Mouse (Mus musculus): ENCODE measurements around the gene Zfp740. TPM values are rescaled to one million over a fixed set of nuclear protein-coding genes. Genes with fewer than 3 reads are reported as not detected.

Gene Zfp740
- polyA plus RNA-seq, 1 experiment, result 45.8 TPM

DNA sequence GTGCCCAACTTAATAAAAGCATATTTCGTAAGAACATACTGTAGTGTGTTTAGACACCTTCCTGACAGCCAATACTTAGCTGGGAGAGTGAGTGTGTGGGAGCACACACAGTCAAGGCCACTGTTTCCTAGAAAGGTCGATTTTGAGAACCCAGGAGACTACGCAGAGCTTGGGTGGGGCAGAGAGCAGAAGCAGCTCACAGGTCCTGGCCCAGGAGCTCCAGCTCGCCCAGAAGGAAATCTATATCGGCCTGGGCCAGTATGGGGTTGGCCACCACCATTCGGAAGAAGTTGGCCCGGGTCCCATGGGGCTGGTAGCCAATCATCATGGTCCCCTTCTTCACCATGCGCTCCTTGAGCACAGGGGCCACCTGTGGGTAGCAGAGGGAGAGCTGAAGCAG is 25.6 kb upstream of the Zfp740 start:
- no peaks in the 10 kb centered on the region for H3K79me3 ChIP-seq (ENCODE audit: low read depth)
- no peaks in the 10 kb centered on the region for H3K27me3 ChIP-seq (ENCODE audit: control insufficient read depth, insufficient read depth, insufficient read length)
- TF ChIP-seq FOSL1 (IDR thresholded peaks at IDR 0.05; ENCODE audit: insufficient read depth, low read length, poor library complexity, severe bottlenecking) (no peak), CEBPB (IDR thresholded peaks at IDR 0.05; ENCODE audit: low read depth) (no peak), MYOG (IDR thresholded peaks at IDR 0.05; ENCODE audit: control insufficient read depth, extremely low read depth, insufficient read length) (no peak), MAX (IDR thresholded peaks at IDR 0.05) (no peak), CTCF (IDR thresholded peaks at IDR 0.05; ENCODE audit: control insufficient read depth, insufficient read depth, insufficient read length) (no peak), USF1 (IDR thresholded peaks at IDR 0.05; ENCODE audit: low read depth) (no peak), MYOD1 (IDR thresholded peaks at IDR 0.05; ENCODE audit: control insufficient read depth, insufficient read length, low read depth) (no peak)
- no peak overlapping the region for H3ac ChIP-seq (ENCODE audit: control insufficient read depth, insufficient read length, low read depth)
- H3K79me2 ChIP-seq (ENCODE audit: control insufficient read depth, insufficient read depth), result no peaks in the 10 kb centered on the region
- no peaks in the 10 kb centered on the region for H3K36me3 ChIP-seq (ENCODE audit: control insufficient read depth, insufficient read depth)
- H3K4me3 ChIP-seq (ENCODE audit: insufficient read depth, poor library complexity, severe bottlenecking), result no peak overlapping the region

DNA sequence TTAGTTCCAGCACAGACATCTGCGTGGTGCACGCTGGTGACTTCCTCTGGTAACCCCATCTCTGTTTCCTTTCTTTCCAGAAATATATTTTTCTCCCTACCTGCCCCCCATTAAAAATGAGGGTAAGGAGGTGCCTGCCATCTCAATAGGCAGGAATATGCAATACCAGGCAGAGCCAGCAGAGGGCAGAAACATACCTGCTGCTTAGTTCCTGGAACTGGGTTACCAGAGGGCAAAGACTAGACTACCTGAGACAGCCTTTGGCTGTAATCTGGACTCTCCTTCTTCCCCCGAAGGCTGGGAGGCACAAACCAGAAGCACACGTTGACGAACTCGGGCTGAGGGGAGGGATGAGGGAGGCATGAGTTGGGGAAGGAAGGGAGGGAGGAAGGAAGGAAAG is 24.8 kb upstream of the Zfp740 start:
- no peaks in the 10 kb centered on the region for H3K36me3 ChIP-seq (ENCODE audit: control insufficient read depth, insufficient read depth)
- TF ChIP-seq MAX (IDR thresholded peaks at IDR 0.05) (no peak), FOSL1 (IDR thresholded peaks at IDR 0.05; ENCODE audit: insufficient read depth, low read length, poor library complexity, severe bottlenecking) (no peak), CTCF (IDR thresholded peaks at IDR 0.05; ENCODE audit: control insufficient read depth, insufficient read depth, insufficient read length) (peak; percentile 69), MYOG (IDR thresholded peaks at IDR 0.05; ENCODE audit: control insufficient read depth, extremely low read depth, insufficient read length) (no peak), MYOD1 (IDR thresholded peaks at IDR 0.05; ENCODE audit: control insufficient read depth, insufficient read length, low read depth) (no peak), CEBPB (IDR thresholded peaks at IDR 0.05; ENCODE audit: low read depth) (no peak)
- no peaks in the 10 kb centered on the region for H3K27me3 ChIP-seq (ENCODE audit: control insufficient read depth, insufficient read depth, insufficient read length)
- no peaks in the 10 kb centered on the region for H3K79me3 ChIP-seq (ENCODE audit: low read depth)
- H3K79me2 ChIP-seq (ENCODE audit: control insufficient read depth, insufficient read depth), result no peaks in the 10 kb centered on the region
- no peak overlapping the region for H3K4me3 ChIP-seq (ENCODE audit: insufficient read depth, poor library complexity, severe bottlenecking)
- H3ac ChIP-seq (ENCODE audit: control insufficient read depth, insufficient read length, low read depth), result no peak overlapping the region

DNA sequence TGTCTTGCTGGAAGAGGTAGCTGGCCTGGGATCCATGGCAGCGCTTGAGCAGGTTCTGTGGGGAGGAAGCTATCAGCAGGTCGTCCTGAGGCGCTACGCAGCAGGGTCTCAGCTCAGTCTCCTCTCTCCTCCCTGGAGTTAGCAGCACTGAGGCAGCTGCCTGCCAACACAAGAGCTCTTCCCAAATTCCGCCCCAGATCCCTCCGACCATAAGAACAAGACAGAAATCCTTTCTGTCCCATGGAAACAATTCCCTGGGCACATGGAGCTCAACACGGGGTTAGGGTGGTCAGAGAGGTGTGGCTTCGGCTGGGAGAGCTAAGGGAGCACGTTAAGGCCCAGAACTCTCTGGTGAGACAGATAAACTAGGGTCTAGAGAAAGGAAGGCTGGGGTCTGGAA is 23.9 kb upstream of the Zfp740 start:
- no peaks in the 10 kb centered on the region for H3K79me2 ChIP-seq (ENCODE audit: control insufficient read depth, insufficient read depth)
- H3ac ChIP-seq (ENCODE audit: control insufficient read depth, insufficient read length, low read depth), result no peak overlapping the region
- H3K4me3 ChIP-seq (ENCODE audit: insufficient read depth, poor library complexity, severe bottlenecking), result no peak overlapping the region
- H3K79me3 ChIP-seq (ENCODE audit: low read depth), result no peaks in the 10 kb centered on the region
- TF ChIP-seq MYOD1 (IDR thresholded peaks at IDR 0.05; ENCODE audit: control insufficient read depth, insufficient read length, low read depth), result no peak
- no peak for TF ChIP-seq FOSL1 (IDR thresholded peaks at IDR 0.05; ENCODE audit: insufficient read depth, low read length, poor library complexity, severe bottlenecking)
- TF ChIP-seq MYOG (IDR thresholded peaks at IDR 0.05; ENCODE audit: control insufficient read depth, extremely low read depth, insufficient read length), result no peak
- TF ChIP-seq CEBPB (IDR thresholded peaks at IDR 0.05; ENCODE audit: low read depth), result no peak
- no peak for TF ChIP-seq USF1 (IDR thresholded peaks at IDR 0.05; ENCODE audit: low read depth)
- TF ChIP-seq MAX (IDR thresholded peaks at IDR 0.05), result no peak
- no peak for TF ChIP-seq CTCF (IDR thresholded peaks at IDR 0.05; ENCODE audit: control insufficient read depth, insufficient read depth, insufficient read length)
- H3K36me3 ChIP-seq (ENCODE audit: control insufficient read depth, insufficient read depth), result no peaks in the 10 kb centered on the region
- no peaks in the 10 kb centered on the region for H3K27me3 ChIP-seq (ENCODE audit: control insufficient read depth, insufficient read depth, insufficient read length)

DNA sequence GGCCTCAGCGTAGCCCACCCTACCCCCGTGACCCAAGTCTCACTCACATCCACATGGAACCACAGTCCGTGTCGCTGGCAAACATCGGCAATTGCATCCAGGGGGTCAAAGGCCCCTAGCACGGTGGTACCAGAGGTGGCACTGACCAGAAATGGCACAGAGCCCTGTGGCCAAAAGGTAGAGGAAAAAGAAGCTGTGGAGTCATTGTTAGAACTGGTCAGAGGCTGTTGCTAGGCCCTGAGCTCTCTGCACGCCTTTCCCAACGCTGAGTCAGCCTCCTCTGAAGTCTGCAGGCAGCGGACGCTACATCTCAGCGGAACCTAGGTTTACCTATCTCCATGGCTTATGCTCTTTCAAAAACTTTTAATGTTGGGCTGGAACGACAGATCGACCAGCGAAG is 23.1 kb upstream of the Zfp740 start:
- Histone ChIP-seq H3K79me2 (ENCODE audit: control insufficient read depth, insufficient read depth) (no peaks in the 10 kb centered on the region), H3K27me3 (ENCODE audit: control insufficient read depth, insufficient read depth, insufficient read length) (no peaks in the 10 kb centered on the region), H3K36me3 (ENCODE audit: control insufficient read depth, insufficient read depth) (no peaks in the 10 kb centered on the region), H3K79me3 (ENCODE audit: low read depth) (no peaks in the 10 kb centered on the region), H3ac (ENCODE audit: control insufficient read depth, insufficient read length, low read depth) (no peak overlapping the region), H3K4me3 (ENCODE audit: insufficient read depth, poor library complexity, severe bottlenecking) (no peak overlapping the region)
- TF ChIP-seq CTCF (IDR thresholded peaks at IDR 0.05; ENCODE audit: control insufficient read depth, insufficient read depth, insufficient read length), result no peak
- TF ChIP-seq MYOG (IDR thresholded peaks at IDR 0.05; ENCODE audit: control insufficient read depth, extremely low read depth, insufficient read length), result no peak
- TF ChIP-seq CEBPB (IDR thresholded peaks at IDR 0.05; ENCODE audit: low read depth), result no peak
- no peak for TF ChIP-seq FOSL1 (IDR thresholded peaks at IDR 0.05; ENCODE audit: insufficient read depth, low read length, poor library complexity, severe bottlenecking)
- no peak for TF ChIP-seq USF1 (IDR thresholded peaks at IDR 0.05; ENCODE audit: low read depth)
- no peak for TF ChIP-seq MYOD1 (IDR thresholded peaks at IDR 0.05; ENCODE audit: control insufficient read depth, insufficient read length, low read depth)

DNA sequence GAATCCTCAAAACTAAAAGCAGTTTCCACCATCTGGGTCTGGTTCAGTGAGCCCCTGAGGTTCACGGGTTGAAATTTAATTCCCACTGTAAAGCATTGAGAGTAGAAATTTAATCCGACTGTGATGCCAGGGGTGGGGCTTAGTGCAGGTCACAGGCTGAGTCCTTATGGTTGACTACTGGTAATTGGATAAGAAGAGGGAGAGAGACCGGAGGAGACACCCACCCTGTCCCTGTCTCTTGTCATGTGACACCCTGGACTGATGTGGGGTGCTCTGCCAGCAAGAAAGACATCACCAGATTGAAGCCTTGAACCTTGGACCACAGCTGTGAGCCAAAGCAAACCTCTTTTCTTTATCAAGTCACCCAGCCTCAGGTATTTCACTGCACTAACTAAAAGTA is 20.0 kb upstream of the Zfp740 start:
- no peak overlapping the region for H3K4me3 ChIP-seq (ENCODE audit: insufficient read depth, poor library complexity, severe bottlenecking)
- H3ac ChIP-seq (ENCODE audit: control insufficient read depth, insufficient read length, low read depth), result no peak overlapping the region
- no peaks in the 10 kb centered on the region for H3K36me3 ChIP-seq (ENCODE audit: control insufficient read depth, insufficient read depth)
- no peaks in the 10 kb centered on the region for H3K79me3 ChIP-seq (ENCODE audit: low read depth)
- H3K79me2 ChIP-seq (ENCODE audit: control insufficient read depth, insufficient read depth), result no peaks in the 10 kb centered on the region
- H3K27me3 ChIP-seq (ENCODE audit: control insufficient read depth, insufficient read depth, insufficient read length), result no peaks in the 10 kb centered on the region
- TF ChIP-seq MYOG (IDR thresholded peaks at IDR 0.05; ENCODE audit: control insufficient read depth, extremely low read depth, insufficient read length) (no peak), FOSL1 (IDR thresholded peaks at IDR 0.05; ENCODE audit: insufficient read depth, low read length, poor library complexity, severe bottlenecking) (no peak), CEBPB (IDR thresholded peaks at IDR 0.05; ENCODE audit: low read depth) (no peak), MAX (IDR thresholded peaks at IDR 0.05) (no peak), MYOD1 (IDR thresholded peaks at IDR 0.05; ENCODE audit: control insufficient read depth, insufficient read length, low read depth) (no peak), USF1 (IDR thresholded peaks at IDR 0.05; ENCODE audit: low read depth) (no peak), CTCF (IDR thresholded peaks at IDR 0.05; ENCODE audit: control insufficient read depth, insufficient read depth, insufficient read length) (no peak)

DNA sequence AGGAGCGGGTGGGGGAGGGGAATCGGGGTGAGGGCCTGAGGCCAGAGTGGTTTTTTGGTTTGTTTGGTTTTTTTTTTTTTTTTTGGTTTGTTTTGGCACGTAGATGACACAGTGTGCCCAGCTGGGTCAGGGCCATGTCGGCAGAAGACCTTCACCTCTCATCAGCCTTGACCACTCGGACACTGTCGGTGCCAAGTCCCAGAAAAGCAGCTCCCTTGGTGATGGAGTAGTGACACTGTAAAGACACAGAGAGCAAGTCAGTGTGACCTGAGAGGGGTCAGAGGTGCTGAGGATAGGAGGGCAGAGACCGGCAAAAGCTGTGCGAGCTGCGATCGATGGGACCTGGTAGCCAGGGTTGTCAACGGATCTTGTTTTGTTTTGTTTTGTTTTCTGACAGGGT is 16.8 kb upstream of the Zfp740 start:
- Histone ChIP-seq H3K27me3 (ENCODE audit: control insufficient read depth, insufficient read depth, insufficient read length) (no peaks in the 10 kb centered on the region), H3K79me2 (ENCODE audit: control insufficient read depth, insufficient read depth) (no peaks in the 10 kb centered on the region), H3K4me3 (ENCODE audit: insufficient read depth, poor library complexity, severe bottlenecking) (no peak overlapping the region), H3K36me3 (ENCODE audit: control insufficient read depth, insufficient read depth) (no peaks in the 10 kb centered on the region), H3K79me3 (ENCODE audit: low read depth) (no peaks in the 10 kb centered on the region), H3ac (ENCODE audit: control insufficient read depth, insufficient read length, low read depth) (no peak overlapping the region)
- TF ChIP-seq CEBPB (IDR thresholded peaks at IDR 0.05; ENCODE audit: low read depth) (no peak), MYOD1 (IDR thresholded peaks at IDR 0.05; ENCODE audit: control insufficient read depth, insufficient read length, low read depth) (no peak), MAX (IDR thresholded peaks at IDR 0.05) (no peak), FOSL1 (IDR thresholded peaks at IDR 0.05; ENCODE audit: insufficient read depth, low read length, poor library complexity, severe bottlenecking) (no peak), CTCF (IDR thresholded peaks at IDR 0.05; ENCODE audit: control insufficient read depth, insufficient read depth, insufficient read length) (no peak), USF1 (IDR thresholded peaks at IDR 0.05; ENCODE audit: low read depth) (no peak), MYOG (IDR thresholded peaks at IDR 0.05; ENCODE audit: control insufficient read depth, extremely low read depth, insufficient read length) (no peak)

Measured in C2C12 (cell line).